Mouse (Mus musculus) urinary bladder, adult 2 months (tissue): Measurements from ENCODE around the gene Rbfox3. TPM values are rescaled to one million over a fixed set of nuclear protein-coding genes. Genes with fewer than 3 reads are reported as not detected.

ENCODE experiments used
- DNase-seq: peaks from one replicate; pipeline ENCODE4 v3.0.0; 2022; ENCODE audit warnings: low spot score
- polyA plus RNA-seq: library from polyadenylated mRNA; depleted of rRNA; stranded (reverse); fragments of >200 nt; gene quantifications from 2 replicates; pipeline ENCODE4 v1.2.3, GENCODE M21; 2012

Gene Rbfox3
- polyA plus RNA-seq, 1 experiment, result 23.3 TPM

DNA sequence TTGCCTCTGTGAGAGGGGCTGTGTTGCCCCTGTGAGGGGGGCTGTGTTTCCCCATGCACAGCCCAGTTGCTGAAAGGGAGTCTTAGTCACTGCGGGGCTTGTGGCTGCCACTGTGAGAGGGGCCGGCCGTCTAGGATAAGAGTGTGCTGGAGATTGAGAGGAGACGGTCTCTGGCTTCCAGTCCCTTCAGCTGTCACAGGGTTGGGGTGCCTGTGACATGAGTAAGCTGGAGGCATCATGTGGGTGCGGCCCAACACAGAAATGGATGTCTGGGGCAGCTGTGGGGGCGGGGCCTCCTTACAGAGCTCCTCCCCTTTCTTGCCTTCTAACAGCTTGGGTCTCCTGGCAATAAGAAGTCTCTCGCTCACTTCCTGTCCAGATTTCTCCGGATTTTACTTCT is 182.0 kb downstream of the Rbfox3 start:
- no peak for DNase-seq

DNA sequence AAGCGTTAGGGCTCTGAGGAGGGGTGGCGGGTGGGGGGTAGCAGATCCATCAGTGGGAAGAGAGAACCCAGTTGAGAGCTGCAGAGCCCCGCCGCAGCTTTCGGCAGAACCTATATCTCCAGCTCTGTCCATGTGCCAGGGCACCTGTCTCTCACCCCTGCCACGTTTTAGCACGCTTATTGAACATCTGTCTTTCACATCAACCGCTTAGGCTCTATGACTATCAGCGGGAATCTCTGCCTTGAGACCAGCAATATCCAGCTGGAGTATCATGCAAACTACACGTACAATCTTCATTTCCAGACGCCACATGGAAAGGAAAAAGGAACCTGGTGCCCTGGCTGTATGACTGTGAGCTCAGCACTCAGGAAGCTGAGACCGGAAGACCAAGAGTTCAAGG is 182.6 kb downstream of the Rbfox3 start:
- no peak for DNase-seq

GRCm38 (mm10) chr11:118728083-118728551 is 183.3 kb downstream of the Rbfox3 start:
- DNase-seq, result no peak

- DNase-seq, result no peak
These were observed 185.0 kb downstream of the Rbfox3 start for GRCm38 (mm10) chr11:118726430-118726829.

- no peak for DNase-seq
These were observed 187.0 kb downstream of the Rbfox3 start for GRCm38 (mm10) chr11:118724423-118724822.

DNA sequence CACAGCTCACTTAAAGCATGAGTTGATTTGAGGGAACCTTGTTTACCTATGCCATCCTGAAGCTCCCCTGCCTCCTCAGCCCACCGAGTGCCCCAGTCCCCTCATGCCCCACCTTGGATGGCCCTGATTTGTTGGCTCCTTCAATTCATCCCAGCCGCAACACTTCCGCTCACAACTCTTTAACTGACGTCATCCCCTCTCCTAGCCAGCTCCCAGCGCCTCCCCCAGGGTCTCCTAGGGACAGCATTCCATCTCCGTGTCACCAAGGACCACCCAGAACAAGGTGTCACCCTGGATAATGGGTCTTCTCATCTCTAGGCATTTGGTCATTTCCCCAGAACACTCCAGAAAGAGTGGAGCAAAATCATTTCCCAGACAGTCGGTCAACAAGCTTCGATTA is 188.2 kb downstream of the Rbfox3 start:
- no peak for DNase-seq

GRCm38 (mm10) chr11:118721898-118722297 is 189.5 kb downstream of the Rbfox3 start:
- DNase-seq, result no peak

DNA sequence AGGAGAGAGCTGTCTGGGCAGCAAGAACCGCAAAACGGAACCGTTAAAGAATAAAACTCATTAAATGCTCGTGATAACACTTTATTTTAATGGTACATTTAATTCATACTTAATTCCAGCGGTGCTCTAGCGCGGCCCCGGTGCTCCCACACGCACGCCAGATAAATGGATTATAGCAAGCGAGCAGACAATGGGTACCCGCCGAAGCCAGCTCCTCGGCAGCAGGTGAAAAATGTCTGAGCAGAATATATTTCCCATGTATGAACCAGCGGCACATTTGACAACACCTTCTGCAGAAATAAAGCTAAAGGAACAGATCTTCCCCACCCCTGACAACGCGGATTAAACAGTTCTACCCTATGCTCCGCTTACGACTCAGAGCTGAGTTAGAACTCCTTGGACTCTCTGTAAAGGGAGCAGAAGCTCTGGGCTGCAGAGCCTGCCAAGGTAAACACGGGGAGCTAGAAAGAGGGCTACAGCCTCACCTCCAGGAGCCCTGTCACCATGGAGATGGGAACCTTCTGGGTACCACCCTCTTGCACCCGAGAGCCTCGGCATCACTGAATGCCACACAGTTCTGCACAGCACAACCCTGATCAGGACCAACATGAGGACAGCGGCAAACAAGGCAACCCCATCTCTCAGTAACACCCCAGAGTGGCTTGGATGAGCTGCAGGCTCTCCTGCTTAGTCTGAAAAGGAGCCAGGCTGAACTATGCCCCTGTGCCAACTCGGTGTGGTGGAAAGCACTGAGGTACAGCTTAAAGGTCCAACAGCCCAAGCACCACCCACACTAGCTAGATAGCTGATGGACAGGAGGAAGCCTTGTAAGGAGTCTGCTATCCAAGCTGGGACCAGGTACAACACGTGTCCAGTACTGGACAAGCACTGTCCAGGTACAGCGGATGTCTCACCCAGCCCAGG is 196.5 kb downstream of the Rbfox3 start:
- DNase-seq, result no peak

- DNase-seq, result no peak
These were observed 198.6 kb downstream of the Rbfox3 start for GRCm38 (mm10) chr11:118712761-118713160.

GRCm38 (mm10) chr11:118712058-118712457 is 199.3 kb downstream of the Rbfox3 start:
- no peak for DNase-seq

DNA sequence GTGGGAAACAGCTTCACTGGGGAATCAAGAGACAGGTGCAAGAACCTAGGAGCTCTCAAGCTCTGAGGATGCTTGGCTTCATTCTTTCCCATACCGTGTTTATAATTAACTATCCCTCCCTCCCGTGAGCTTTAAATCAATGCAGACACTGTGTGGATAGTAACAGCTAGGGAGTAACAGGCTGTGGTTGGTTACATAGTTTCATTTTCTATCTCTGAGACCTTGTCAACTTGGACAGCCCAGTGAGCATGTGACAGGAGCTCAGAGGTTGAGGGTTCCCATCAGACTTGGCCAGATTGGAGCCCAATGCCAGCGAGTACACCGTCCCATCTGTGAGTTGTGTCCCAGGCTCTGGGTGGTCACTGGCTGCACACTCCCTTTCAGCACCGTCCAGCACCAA is 201.4 kb downstream of the Rbfox3 start:
- no peak for DNase-seq

DNA sequence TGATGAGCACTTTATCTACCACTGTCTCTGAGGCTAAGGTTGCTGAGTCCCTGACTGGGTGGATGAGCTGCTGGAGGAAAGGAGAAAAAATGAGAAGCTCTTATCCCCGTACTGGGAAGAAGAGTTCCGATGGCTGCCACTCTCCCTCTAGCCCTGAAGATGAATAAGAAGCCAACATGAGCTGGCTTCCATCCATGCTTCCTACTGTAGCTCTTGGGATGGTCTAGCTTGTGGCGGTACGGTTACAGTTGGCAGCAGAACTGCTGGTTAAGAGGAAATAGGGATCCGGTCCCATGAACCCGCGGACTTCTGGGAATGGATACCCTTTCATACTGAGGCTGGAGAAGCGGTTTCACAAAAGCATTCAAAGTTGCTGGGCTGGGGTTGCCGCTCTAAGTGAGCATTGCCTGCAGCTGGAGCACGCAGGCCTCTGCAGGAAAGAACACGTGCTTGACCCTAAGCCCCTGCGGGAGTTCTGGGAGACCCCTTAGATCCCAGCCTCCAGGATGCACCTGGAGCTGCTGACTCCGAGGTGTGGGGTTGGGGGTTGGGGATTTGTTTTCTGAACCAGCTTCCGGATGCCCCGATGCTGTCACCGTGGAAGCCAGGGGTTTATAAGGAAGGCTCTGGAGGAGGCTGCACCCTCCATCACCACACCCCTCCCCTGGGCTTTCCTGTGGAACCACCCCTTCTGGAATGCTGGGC is 215.0 kb downstream of the Rbfox3 start:
- no peak for DNase-seq

DNA sequence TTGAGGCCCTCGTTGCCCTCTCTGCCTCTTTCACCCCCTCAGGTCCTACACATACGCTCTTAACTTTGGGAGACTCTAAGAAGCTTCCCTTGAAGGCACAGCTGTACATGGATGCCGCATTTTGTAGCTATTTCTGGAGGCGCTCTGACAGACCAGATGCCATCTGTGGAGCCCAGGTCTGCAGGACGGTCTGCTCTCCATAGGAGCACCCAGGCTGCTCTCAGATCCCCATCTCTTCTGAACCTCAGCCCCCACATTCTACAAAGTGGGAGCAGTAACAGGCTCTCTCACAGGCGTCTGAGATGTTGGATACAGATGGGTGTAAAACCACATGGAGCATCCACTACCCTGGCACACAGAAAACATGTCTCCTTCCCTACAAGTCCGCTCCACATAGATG is 218.1 kb downstream of the Rbfox3 start:
- DNase-seq, result no peak

DNA sequence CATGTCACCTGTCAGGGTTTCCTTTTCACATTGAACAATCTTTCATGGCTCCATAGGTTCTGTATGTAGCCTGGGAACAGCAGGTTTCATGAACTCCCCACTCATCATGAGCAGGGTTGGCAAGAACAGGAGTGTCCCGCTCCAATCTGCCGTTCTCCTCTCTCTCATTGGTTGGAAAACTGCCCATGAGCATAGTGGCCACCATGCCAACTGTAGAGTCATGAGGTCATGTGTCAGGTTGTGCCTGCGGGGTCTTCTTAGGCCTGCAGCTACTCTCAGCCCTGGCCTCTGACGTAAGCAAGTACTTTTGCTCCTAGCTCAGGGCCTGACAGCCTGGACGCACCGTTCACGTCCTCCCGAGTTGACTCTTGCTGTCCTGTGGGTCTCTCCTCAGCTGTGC is 221.1 kb downstream of the Rbfox3 start:
- DNase-seq, result no peak

DNA sequence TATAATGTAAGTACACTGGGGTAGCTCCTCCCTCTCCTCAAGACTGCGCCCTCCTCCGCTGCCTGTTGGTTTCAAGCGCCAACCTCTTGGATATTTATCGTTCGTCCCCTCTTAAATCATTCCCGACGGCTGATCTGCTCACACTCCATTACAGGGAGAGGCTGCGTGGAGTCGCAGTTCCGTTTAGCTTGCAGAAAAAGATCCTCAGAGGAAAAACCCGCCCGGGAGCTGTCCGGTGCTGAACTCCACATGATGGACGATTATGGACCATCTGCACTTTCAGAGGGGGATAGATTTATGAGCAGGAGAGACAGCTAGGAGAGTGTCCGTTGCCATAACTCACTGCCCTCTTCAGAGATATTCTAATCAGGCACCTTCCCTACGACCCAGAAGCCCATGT is 226.0 kb downstream of the Rbfox3 start:
- DNase-seq, result no peak

DNA sequence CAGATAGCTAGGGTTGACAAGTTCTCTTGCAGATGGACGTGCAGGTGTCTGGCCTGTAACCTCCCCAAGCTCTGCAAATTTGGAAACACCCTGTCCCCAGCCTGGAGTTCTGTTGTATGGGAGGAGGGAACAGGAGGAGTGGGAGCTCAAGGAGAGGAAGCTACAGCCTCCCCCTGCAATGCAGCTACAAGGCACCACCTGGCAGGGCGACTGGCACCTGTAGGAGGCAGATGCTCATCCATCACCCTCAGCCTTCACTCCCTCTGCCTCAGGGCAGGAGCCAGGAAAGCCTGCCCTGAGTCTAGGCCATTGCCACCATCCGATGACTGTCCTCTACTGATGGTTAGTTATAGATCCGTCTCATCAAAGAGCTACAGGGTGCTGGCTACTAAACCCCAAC is 226.7 kb downstream of the Rbfox3 start:
- DNase-seq, result no peak

- no peak for DNase-seq
These were observed 230.7 kb downstream of the Rbfox3 start for GRCm38 (mm10) chr11:118680699-118681098.

DNA sequence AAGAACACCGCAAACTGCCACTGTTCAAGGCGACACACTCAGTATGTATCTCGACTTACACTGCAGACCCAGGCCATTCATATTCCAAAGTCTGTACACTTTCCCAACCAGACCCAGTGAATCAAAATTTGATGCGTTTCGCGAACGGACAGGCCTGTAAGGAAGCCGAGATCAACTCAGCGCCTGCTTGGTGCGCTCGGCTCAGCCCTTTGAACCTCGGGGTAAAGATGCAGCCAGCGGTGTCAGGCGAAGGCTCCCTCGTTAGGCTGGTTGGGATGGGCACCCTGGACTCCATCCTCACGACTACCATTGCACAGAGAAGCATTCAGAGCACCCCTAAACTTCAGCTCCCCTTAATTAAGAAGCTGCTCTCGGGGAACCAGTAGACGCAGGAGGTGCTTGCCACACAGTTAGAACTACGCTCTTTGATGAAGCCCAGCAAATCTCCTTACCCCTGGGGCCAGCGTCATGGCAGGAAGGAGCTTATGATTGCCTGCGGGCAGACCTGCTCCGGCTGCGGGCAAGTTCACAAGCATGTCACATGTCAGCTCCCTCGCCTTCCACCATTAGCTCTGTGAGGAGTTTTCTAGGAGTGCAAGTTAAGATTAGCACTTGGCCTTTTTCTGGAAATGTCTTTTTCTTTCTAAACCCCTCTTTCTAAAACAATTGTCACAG is 231.5 kb downstream of the Rbfox3 start:
- DNase-seq, result no peak

DNA sequence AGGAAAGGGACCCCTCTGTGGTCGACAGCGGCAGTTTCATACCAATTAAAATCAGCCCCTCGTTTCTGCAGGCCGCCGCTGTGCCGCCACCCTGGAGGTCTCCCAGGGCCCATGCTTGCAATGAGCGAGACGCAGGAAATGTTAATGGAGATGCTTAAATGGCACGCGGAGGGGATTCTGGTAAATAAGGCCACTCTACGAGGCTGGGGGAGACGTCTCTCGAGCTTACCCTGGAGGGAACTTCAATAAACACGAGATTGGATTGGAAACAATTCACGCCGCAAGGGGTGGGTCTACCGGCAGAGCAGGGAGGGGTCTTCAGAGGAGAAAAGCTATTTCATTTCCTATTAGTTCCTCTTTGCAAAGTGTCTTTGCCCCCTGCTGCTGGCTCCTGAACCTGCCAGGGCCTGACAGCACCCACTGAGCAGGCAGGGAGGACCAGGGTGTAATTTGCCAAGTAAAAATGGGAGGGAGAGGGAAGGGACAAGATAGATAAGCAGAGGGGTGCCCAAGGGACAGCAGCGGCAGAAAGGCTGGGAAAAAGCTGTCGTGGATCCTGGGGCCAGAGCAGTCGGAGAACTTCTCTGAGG is 232.8 kb downstream of the Rbfox3 start:
- no peak for DNase-seq

DNA sequence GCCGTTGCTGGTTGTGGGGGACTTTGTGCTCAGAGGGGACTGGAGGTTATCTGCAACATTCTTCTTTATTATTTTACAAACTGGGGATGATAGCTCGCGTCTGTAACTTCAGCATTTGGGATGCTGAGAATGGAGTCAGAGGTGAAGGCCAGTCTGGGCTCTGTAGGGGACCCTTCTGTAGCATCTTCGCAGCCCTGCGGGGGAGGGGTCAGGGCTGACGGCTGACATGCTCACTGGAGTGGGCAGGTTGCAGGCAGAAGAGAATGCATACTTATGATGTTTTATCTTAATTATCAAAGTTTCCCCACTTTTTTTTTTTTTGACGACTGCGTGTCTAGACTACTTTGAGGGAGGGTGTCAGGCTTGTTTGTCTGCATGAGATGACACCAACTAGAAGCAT is 234.1 kb downstream of the Rbfox3 start:
- no peak for DNase-seq

- no peak for DNase-seq
These were observed 235.0 kb downstream of the Rbfox3 start for GRCm38 (mm10) chr11:118676364-118676763.

- DNase-seq, result no peak
These were observed 239.4 kb downstream of the Rbfox3 start for GRCm38 (mm10) chr11:118671958-118672357.
